Mouse (Mus musculus) NIH3T3 (cell line): ENCODE measurements around the gene Sphk2.

Source experiments
- DNase-seq: peaks from one replicate; pipeline ENCODE4 v3.0.0-alpha.2; 2012; ENCODE audit warnings: low read depth

Gene Sphk2

GRCm38 (mm10) chr7:45710477-45711191, 7.2 kb downstream of the Sphk2 start:
- DNase-seq, result no peak

- no peak for DNase-seq
Measured at GRCm38 (mm10) chr7:45709677-45710355, 8.0 kb downstream of the Sphk2 start.

- DNase-seq, result no peak
Measured at GRCm38 (mm10) chr7:45709036-45709435, 8.8 kb downstream of the Sphk2 start.

- DNase-seq, result no peak
Measured at GRCm38 (mm10) chr7:45708221-45708761, 9.5 kb downstream of the Sphk2 start.

- DNase-seq, result peak; percentile 92
Measured at GRCm38 (mm10) chr7:45707375-45707967, 10.3 kb downstream of the Sphk2 start.

GRCm38 (mm10) chr7:45706721-45707241, 11.0 kb downstream of the Sphk2 start:
- DNase-seq, result peak; percentile 85

- DNase-seq, result peak; percentile 80
Measured at GRCm38 (mm10) chr7:45705873-45706281, 11.9 kb downstream of the Sphk2 start.

GRCm38 (mm10) chr7:45705443-45705864, 12.3 kb downstream of the Sphk2 start:
- DNase-seq, result no peak

- peak; percentile 99 for DNase-seq
Measured at GRCm38 (mm10) chr7:45704730-45705442, 12.9 kb downstream of the Sphk2 start, which contains the start of gene Dbp. Dbp (plus strand) TSS chr7:45705088.

GRCm38 (mm10) chr7:45704046-45704559, 13.7 kb downstream of the Sphk2 start:
- peak; percentile 74 for DNase-seq

GRCm38 (mm10) chr7:45703521-45704033, 14.2 kb downstream of the Sphk2 start:
- no peak for DNase-seq

- no peak for DNase-seq
Measured at GRCm38 (mm10) chr7:45702809-45703520, 14.8 kb downstream of the Sphk2 start.

- DNase-seq, result no peak
Measured at GRCm38 (mm10) chr7:45702316-45702715, 15.5 kb downstream of the Sphk2 start.

- DNase-seq, result no peak
Measured at GRCm38 (mm10) chr7:45701607-45702006, 16.2 kb downstream of the Sphk2 start.

GRCm38 (mm10) chr7:45701072-45701471, 16.7 kb downstream of the Sphk2 start:
- DNase-seq, result no peak

- DNase-seq, result peak; percentile 92
Measured at GRCm38 (mm10) chr7:45700301-45701015, 17.3 kb downstream of the Sphk2 start.

GRCm38 (mm10) chr7:45699523-45700141, 18.2 kb downstream of the Sphk2 start, which contains the start of gene Car11:
Car11 (plus strand) TSS chr7:45699843.
- no peak for DNase-seq

GRCm38 (mm10) chr7:45697894-45698293, 19.9 kb downstream of the Sphk2 start:
- no peak for DNase-seq

- DNase-seq, result no peak
Measured at GRCm38 (mm10) chr7:45695098-45695497, 22.7 kb downstream of the Sphk2 start.
